Mouse (Mus musculus) right cerebral cortex, postnatal 25 days (tissue): ENCODE results near the gene Mst1.
A peak's percentile ranks its signal among the peaks of the same experiment; 100 is the strongest.

Experiments
- DNase-seq: peaks from one replicate; pipeline ENCODE4 v3.0.0; 2022

The Mst1 gene

DNA sequence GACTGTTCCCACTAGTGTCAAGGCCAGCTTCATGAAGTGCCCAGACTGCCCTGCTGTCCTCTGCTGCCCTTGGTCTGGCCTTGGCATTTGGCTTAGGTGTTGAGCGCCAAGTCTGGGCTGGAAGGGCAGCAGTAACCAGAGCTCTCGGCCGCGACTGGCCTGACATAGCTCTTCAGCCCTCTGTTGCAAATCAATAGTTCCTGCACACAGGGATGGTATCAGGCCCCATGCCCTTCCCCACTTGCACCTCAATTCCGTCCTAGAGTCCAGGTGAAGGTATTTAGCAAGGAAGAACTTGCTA is 23.0 kb upstream of the Mst1 start:
- DNase-seq: no peak

DNA sequence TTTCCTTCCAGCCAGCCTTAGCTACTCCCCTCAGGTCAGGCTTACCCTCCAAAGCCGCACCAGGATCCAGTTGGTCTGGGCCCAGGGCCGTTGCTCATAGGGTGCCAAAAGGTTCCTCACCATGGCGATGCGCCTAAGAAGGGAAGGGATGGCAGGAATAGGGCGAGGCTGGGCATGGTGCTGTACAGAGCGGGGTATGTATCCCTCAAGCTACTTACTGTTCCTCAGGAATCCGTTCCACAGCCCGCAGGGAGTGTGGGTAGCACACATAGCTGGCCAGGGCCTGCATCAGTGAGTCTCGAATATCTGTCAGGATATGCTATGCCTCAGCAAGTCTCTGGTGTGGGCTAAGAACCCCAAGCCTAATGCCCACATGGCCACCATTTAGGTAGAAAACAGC is 21.9 kb upstream of the Mst1 start:
- DNase-seq: no peak

DNA sequence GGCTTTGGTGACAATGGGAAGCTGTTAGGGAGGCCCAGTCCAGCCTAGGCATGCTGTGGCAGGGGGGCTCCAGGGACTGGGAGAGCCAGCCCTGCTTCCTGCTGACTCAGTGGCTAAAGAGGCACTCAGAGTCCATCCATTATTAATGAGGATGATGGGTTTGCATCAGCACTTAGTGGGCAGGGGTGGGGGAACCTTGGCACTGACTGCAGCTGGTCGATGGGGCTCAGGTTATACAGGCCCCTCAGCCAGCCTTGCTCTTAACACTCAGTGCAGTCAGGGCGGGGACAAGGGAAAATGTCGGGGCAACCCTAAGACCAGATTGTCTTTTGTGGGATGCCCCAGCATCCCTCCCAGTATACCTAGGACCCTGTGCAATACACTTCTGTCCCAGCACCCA is 18.1 kb upstream of the Mst1 start:
- DNase-seq: no peak

DNA sequence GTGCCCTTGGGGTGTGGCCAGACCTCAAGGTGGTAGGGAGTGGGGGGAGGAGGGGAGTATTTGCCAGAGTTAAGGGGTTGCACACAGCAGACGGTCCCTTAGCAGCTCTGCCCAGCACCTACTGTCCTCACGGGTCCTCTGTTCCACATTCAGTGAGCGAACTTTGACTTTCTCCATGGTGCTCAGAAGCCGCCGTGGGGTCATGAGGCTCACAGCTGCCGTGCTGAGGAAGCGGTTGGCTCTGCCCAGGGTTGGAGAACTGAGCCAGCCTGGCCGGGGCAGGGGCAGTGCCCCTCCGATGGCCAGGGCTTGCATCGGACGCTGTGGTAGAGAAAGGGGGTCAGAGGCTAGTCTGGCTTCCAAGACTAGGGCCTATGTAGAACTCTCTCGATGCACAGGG is 16.9 kb upstream of the Mst1 start:
- no peak for DNase-seq

DNA sequence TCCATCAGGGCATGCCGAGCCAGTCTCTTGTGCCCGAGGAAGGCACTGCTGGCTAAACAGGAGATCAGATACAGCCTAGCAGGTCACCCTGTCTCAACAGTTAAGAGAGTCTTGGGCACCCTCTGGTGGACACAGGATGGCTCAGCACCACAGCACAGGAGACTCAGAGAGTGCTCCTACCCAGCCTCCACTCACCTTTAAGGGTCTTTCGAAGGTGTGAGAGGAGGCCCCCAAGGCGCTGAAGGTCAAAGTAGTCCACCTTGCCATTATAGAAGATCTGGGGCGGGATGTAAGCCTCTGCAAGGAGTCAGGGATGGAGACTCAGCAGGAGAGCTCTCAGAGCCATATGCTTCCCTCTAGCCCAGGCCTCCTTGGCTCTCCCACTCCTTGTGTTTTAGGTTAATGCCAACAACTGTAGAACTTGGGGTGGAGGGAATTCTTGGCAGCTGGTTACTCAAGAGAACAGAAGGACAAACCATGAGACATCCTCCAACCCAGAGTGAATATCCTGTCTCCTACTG is 14.7 kb upstream of the Mst1 start:
- peak; percentile 59 for DNase-seq

DNA sequence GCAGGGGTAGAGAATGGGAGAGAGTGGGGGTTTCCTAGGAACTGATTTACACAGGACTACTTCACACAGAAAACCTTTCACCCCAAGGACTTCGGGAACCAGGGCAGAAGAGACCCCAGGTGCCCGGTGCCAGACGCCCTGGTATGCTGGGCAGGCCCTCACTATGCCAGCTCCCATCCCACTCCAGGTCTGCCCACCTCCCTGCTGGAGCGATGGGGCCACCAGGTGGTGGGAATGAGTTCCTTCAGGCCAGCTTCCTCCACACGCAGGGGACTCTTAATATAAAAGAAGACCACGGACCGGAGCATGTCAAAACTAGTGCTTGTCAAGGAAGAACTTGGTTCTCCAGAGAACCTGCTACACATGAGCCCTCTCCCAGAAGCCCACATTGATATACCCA is 13.0 kb upstream of the Mst1 start:
- DNase-seq: no peak

DNA sequence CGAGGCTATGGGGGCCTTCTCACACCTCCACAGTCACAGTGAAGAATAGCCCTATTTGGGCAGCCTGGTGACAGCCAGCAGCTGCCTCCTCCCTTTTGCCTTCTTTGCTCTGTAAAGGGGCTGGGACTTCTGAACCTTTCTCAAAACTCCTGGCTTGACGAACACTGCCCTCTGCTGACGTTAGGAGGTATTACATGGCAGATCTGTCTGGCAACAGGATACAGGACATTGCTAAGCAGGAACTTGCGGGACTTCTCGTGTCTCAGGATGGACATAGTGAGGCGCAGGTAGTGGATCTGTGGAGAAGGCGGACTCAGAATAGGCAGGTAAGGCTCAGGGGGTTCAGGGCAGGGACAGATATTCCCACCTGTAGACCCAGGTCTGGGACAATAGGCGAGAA is 12.3 kb upstream of the Mst1 start:
- DNase-seq: peak; percentile 61

DNA sequence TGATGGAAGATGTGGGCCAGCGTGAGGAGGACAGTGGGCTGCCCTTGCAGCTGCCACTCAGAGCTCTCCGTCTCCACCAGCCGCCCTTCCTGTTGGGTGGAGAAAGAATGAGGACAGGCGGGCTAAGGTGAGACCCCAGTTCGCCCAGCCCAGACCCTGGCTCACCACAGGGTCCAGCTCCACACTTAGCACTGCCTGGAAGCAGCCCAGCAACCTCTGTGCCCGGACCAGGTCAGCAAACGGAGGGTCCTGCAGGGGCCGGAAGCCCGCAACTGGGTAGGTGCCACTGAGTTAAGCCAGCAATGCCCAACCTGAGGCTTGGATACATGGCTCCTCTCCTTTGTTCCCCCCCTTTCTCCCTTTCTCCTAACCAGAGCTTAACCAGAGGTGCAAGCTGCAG is 11.2 kb upstream of the Mst1 start:
- no peak for DNase-seq

DNA sequence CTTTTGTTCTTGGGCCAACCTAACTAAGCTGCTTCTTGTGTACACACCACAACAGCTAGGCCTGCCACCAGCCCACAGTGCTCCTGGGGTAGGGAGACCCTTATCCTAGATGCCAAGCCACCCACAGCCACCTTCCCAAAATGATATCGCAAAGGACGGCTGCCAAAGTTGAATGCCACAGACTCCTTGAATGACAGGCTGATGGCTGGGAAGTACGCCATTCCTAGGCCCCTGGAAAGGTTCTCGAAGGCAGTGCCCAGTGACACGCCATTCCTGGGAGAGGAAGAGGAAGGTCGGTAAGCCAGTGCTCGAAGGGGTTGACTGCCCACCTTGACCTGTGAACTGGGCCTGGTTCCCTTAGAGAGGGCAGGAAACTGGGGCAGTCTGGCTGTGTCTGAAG is 10.7 kb upstream of the Mst1 start:
- DNase-seq: no peak

DNA sequence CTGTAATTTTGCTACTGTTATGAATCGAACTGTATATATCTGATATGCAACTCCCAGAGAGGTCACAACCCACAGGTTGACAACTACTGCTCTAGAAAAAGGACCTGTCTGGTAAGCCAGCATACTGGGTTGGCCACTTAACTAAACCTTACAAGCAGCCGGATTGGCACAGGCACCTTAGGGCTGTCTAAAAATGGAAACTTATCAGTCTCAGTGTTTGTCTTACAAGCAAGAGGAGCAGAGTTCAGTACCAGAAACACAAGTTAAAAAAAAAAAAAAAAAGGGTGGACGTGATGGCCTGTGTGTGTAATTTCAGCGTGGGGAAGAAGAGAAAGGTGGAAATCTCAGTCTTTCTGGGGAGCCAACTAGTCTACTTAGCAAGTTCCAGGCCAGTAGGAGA is 8.4 kb upstream of the Mst1 start:
- no peak for DNase-seq

DNA sequence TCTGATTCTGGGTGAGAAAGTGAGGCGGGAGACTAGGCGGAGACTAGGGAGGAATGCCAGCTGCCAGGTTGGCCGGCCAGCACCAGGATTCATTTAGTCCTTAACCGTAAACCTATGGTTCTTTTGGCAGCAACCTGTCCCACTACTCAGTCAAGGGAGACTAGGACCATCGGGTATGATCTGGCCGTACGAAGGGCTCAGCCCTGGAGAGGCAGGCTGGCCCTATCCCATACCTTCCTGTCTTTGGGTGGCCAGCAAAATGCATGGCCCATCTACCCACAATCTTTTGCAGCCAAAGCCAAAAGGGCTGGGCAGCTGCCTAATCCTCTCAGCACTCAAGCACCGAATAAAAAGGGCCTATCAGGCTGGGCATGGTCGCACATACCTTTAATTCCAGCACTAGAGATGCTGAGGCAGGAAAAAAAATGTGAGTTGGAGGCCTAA is 7.7 kb upstream of the Mst1 start:
- no peak for DNase-seq

DNA sequence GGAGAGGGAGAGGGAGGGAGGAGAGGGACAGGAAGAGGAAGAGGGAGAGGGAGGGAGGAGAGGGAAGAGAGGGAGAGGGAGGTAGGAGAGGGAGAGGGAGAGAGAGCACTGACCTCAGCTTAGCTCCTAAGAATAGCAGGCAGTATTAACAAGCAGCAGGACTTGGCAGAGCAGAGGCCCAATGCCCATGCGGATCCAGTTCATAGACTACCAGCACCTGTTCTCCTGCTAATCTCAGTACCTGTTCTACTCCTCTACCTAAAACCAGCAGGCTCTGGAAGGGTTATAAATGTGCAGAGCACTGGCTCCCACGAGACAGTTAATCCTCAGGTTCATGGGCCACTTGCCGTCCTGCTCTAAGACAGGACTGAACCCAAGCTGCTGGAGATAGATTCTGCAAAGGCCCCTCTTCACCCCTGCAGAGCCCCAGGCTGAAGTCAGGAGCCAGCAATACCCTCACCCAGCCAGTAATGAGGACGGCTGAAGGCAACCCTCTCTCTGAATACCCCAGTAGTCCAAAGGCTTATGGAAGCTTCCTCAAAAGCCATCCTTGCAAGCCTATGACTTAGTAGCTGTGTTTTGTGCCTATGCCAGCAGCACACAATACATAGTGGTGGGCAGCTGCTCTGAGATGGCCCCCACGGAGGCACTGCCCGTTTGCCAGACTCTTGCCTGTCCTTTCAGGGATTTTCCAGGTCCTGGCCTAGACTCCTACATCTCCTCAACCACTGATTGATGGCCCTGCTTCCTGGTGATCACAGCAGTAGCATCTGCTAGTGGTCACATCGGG is 6.9 kb upstream of the Mst1 start:
- no peak for DNase-seq

DNA sequence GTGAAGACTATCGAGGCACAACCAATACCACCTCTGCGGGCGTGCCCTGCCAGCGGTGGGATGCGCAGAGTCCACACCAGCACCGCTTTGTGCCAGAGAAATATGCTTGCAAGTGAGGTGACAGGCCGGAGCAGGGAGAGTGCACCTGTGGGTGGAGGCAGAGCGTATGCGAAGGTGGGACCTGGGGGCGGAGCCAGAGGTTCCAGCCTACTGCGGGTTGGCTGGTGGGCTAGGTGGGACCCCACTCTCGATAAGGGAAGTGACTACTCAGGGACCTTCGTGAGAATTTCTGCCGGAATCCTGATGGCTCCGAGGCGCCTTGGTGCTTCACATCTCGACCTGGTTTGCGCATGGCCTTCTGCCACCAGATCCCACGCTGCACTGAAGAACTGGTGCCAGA is 2.3 kb downstream of the Mst1 start:
- DNase-seq: no peak

DNA sequence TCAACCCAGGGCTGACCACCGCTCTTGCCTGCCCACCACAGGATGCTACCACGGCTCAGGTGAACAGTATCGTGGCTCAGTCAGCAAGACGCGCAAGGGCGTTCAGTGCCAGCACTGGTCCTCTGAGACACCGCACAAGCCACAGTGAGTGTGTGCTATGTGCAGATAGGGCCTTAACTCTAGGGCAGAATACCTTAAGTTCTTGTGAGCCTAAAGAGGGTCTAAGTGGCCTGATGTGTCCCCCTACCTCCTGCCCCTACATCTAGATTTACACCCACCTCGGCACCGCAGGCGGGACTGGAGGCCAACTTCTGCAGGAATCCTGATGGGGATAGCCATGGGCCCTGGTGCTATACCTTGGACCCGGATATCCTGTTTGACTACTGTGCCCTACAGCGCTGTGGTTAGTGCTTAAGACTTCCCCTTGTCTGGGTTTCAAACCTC is 2.8 kb downstream of the Mst1 start, which contains the start of gene Rnf123:
Rnf123 (minus strand) TSS at position 359 of the 444 bp plus-strand sequence.
- no peak for DNase-seq

DNA sequence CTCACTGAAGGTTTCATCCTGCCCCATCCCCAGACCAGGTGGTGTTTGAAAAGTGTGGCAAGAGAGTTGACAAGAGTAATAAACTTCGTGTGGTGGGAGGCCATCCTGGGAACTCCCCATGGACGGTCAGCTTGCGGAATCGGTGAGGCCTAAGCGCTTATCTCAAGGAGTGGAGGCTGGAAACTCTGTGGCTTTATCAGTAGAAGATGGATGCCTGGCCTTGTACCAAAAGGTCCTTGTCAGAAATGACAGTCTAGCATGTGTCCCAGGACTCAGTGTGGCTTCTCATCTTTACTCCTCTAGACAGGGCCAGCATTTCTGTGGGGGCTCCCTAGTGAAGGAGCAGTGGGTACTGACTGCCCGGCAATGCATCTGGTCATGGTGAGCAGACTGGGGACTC is 3.3 kb downstream of the Mst1 start:
- DNase-seq: no peak

DNA sequence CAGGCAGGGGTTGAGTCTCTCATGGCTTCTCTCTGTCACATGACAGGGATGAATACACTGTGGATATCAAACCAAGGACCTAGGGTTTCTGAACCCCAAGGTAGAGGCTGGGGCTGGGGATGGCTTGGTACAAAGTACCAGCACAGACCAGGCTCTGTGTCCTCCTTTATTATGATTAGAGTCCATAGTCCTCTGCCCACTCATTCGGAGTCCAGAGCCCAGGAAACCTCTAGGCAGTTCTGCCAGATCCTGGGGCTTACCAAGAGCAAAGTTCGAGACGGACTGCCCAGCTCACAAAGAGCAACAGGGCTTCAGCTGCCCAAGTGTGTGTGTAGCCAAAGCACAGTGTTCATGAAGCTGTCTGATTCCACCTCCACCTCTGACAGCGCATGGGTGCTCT is 5.0 kb downstream of the Mst1 start:
- no peak for DNase-seq

DNA sequence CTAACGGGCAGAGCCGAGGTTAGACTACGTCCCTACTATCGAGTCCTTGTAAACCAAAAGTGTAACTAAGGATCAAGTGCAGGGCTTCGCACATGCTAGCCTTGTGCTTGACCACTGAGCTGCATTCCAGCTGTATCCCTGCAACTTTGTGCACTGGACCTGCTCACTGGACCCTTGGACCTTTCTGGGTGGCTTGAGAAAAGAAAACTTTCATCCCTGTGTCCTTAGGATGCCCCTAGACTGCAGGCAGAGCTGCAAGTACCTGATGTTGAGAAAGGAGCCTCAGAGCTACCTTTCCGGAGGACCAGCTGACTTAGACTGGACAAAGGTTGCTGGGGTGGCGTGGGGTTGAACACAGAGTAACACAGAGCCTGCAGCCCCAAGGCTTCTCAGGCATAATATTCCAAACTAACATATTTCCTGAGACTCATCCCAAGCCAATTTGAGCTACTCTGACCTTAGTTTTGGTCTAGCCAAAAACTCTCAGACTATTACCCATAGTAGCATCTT is 10.4 kb downstream of the Mst1 start:
- DNase-seq: no peak

DNA sequence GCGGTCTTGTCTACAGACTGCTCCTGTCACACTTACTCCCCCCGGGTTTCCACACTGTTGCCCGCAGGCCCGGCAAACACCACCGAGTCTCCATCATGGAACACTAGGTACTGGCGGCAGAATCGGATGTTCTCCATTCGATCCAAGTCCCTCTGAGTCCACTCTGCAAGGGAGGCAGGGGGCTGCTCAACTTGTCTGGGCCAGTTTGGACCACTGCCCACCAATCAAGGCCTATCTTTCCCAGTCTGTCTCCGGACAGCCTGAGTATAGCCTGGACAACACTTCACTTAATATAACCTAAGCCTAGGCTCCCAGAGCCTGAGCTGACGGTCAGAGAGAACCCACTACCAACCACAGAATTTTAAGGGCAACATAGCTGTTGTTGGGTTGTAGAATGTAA is 13.3 kb downstream of the Mst1 start:
- DNase-seq: no peak

DNA sequence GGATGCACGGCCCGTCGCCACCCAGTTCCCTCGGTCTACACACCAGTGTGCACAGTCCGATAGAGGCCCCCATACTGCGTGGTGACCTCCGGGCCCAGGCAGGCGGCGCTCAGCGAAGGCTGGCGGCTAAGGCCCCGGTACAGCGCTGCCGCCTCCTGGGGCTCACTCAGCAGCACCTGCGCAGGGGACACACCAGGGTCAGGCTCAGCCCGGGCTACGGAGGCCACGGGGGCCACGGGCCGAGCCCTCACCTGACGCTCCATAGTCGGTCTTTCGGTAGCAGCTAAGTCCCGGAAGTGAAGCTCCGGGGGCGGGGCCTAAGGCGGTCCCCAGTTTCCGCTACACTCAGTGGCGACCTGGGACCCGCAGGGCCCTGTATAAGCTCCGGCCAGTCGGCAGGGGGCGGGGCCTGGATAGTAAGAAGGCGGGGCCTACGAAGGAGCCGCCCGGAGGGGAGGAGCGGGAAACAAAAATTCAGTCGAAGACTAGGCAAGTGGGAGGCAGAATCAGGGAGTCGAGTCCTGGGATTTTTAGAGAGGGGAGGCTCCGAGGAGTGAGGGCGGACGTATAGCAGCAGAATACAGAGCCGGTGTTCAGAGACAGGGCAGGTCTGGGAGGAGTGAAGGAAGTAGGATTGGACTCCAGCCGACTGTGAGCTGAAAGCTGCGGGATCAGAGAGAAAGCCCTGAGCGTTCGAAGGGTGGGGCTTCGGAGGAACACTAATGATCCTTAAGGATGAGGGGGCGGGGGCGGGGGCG is 14.1 kb downstream of the Mst1 start, which contains the start of gene Apeh:
Apeh (minus strand) TSS at position 423 of the 758 bp plus-strand sequence.
- DNase-seq: peak; percentile 82

DNA sequence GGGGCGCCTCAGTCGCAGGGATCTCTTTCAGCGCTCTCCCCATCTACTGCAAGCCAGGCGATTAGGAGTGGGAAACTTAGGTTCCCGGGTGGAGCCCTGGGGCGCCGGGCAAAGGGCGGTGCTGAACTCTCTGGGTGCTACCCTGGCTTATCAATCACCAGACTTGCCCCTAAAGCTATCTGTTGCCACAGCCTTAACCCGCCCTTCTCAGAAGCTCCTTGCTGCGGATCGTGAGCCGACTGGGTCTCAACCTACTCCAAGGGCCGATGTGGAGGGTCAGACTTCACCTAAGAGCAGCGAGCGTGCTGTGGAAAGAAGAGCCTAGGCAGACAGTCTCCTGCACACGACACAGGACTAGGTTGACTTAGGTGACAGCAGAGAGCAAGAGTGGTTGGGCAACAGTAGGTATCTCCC is 14.8 kb downstream of the Mst1 start:
- no peak for DNase-seq

DNA sequence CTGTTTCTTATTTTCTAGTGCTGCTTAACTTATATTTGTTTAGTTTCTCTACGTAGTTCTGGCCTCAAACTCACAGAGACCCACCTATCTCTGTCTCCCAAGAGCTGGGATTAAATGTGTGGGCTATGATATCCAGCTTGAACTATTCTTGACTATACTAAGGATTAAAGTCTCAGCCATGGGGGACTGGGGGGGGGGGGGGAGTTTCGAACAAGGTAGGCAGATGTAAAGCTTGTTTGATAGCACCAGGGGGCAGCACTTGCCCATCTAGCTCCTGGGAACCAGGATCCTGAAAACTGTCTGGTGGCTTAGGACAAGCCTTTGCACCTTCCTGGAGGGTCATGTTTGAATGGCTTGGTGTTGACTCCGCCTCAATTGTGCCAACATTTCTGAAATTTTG is 15.3 kb downstream of the Mst1 start:
- DNase-seq: no peak

DNA sequence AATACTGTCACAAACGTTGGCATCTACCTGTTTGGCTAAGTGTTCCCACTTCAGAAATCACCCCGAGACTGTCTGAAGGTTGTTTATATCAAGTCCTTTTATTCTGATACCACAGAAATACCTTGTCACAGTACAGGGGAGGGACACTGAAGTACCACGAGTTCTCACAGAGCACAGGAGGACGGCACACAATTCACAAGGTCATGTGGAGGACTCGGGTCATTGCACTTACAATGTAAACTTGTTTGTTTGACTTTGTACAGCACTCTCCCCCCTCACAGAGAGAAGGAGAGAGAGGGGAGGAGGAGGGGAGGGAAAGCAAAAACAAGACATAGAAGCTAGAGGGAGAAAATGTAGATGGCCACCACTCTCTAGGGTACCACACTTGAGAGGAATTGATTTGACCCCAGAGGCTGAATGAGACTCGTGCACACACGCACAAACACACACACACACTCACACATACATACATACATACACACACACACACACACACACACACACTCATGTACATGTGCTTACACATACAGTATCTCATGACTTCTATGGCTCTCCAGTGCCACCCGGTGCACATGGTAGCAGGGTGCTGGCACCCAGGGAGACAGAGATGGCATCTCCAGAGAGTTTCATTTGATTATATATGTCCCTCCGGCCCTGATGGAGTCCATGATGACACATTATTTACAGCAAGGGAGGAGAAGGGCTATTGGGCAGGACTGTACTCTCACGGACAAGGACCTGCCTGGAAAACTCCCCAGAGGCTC is 15.9 kb downstream of the Mst1 start:
- DNase-seq: no peak

DNA sequence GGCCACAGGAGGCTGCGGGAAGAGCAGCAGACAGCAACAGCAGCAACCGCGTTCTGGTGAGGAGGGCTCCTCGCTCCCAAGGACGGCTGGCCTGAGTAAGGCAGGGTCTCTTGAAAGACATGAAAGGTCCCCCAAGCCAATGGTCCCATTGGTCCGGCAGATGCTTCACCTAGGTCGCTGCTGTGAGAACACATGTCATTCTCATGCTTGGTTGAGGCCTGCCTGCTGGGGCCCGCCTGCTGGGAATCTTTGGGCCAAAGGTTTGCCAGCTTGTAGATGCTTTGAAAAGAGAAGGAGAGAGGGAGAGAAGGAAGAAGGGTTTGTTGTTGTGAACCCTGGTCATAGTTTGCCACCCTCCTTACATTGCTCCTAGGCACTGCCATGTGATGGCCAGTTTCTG is 19.4 kb downstream of the Mst1 start:
- DNase-seq: no peak
